Mouse (Mus musculus): Measurements from ENCODE around the gene AI413582.

The AI413582 gene

GRCm38 (mm10) chr17:27579816-27580215 lies 14.3 kb upstream of the AI413582 start:
- DNase-seq (ENCODE audit: low spot score in 2 of 2) = no peak

- DNase-seq (ENCODE audit: low spot score in 2 of 2) = no peak
Observed at GRCm38 (mm10) chr17:27578487-27578886, 12.9 kb upstream of the AI413582 start.

- no peak for DNase-seq (ENCODE audit: low spot score in 2 of 2)
Observed at GRCm38 (mm10) chr17:27577468-27577867, 11.9 kb upstream of the AI413582 start.

GRCm38 (mm10) chr17:27576056-27576455 lies 10.5 kb upstream of the AI413582 start:
- no peak for DNase-seq (ENCODE audit: low spot score in 2 of 2)

GRCm38 (mm10) chr17:27575116-27575776 lies 9.7 kb upstream of the AI413582 start:
- no peak for DNase-seq (ENCODE audit: low spot score in 2 of 2)

GRCm38 (mm10) chr17:27574470-27575115 lies 9.0 kb upstream of the AI413582 start:
- DNase-seq (ENCODE audit: low spot score in 2 of 2) = no peak

GRCm38 (mm10) chr17:27573772-27574320 lies 8.3 kb upstream of the AI413582 start:
- no peak for DNase-seq (ENCODE audit: low spot score in 2 of 2)

- no peak for DNase-seq (ENCODE audit: low spot score in 2 of 2)
Observed at GRCm38 (mm10) chr17:27571315-27571714, 5.8 kb upstream of the AI413582 start.

- DNase-seq (ENCODE audit: low spot score in 2 of 2) = no peak
Observed at GRCm38 (mm10) chr17:27568228-27568627, 2.7 kb upstream of the AI413582 start.

GRCm38 (mm10) chr17:27565942-27566267 lies 349 bp upstream of the AI413582 start:
- DNase-seq (ENCODE audit: low spot score in 2 of 2) = no peak

GRCm38 (mm10) chr17:27564391-27565162 lies 979 bp downstream of the AI413582 start:
- peak; percentile 25 to 34 for DNase-seq (ENCODE audit: low spot score in 2 of 2)

- DNase-seq (ENCODE audit: low spot score in 2 of 2) = no peak
Observed at GRCm38 (mm10) chr17:27563771-27564244, 1.7 kb downstream of the AI413582 start.

- no peak for DNase-seq (ENCODE audit: low spot score in 2 of 2)
Observed at GRCm38 (mm10) chr17:27561809-27562526, 3.6 kb downstream of the AI413582 start.

- no peak for DNase-seq (ENCODE audit: low spot score in 2 of 2)
Observed at GRCm38 (mm10) chr17:27560926-27561480, 4.6 kb downstream of the AI413582 start.

- DNase-seq (ENCODE audit: low spot score in 2 of 2) = no peak
Observed at GRCm38 (mm10) chr17:27559596-27559995, 6.0 kb downstream of the AI413582 start.

- DNase-seq (ENCODE audit: low spot score in 2 of 2) = no peak
Observed at GRCm38 (mm10) chr17:27558845-27559244, 6.7 kb downstream of the AI413582 start.

- DNase-seq (ENCODE audit: low spot score in 2 of 2) = no peak
Observed at GRCm38 (mm10) chr17:27557927-27558661, 7.5 kb downstream of the AI413582 start.

- peak; percentile 89 to 92 for DNase-seq (ENCODE audit: low spot score in 2 of 2)
Observed at GRCm38 (mm10) chr17:27557181-27557926, 8.2 kb downstream of the AI413582 start.

- DNase-seq (ENCODE audit: low spot score in 2 of 2) = peak; percentile 88 to 97
Observed at GRCm38 (mm10) chr17:27556315-27557011, 9.1 kb downstream of the AI413582 start, which contains the start of gene Hmga1. Gene Hmga1 (plus strand): TSS chr17:27556497.
